Mouse (Mus musculus) forebrain, postnatal 0 days (tissue): ENCODE data around the gene Arhgap33. TPM values are rescaled to one million over a fixed set of nuclear protein-coding genes. Genes with fewer than 3 reads are reported as not detected.

Source experiments
- ATAC-seq: fragments of 200-750 bp; cut with Nextera tagmentation; 2 replicates; pipeline ENCODE4 v1.8.0; 2017; ENCODE audit warnings: mild to moderate bottlenecking, moderate library complexity
- DNase-seq: peaks from one replicate; pipeline ENCODE4 v3.0.0-alpha.2; 2015
- H3K27ac ChIP-seq: fragments of 300-500 bp; sonication (generic); 2 replicates; pipeline ENCODE4 v1.5.1; 2014; ENCODE audit warnings: low read depth, mild to moderate bottlenecking, antibody characterized with exemption, low read length, moderate library complexity, mixed read lengths
- H3K27me3 ChIP-seq: fragments of 300-500 bp; sonication (generic); 2 replicates; pipeline ENCODE4 v1.6.1; 2014; ENCODE audit warnings: mild to moderate bottlenecking, low read length, mixed read lengths; ENCODE audit not compliant: insufficient read depth
- H3K36me3 ChIP-seq: fragments of 300-500 bp; sonication (generic); 2 replicates; pipeline ENCODE4 v1.6.1; 2014; ENCODE audit warnings: mild to moderate bottlenecking, moderate library complexity; ENCODE audit not compliant: insufficient read depth
- H3K4me1 ChIP-seq: fragments of 300-500 bp; sonication (generic); 2 replicates; pipeline ENCODE4 v1.6.1; 2014; ENCODE audit warnings: antibody characterized with exemption; ENCODE audit not compliant: insufficient read depth
- H3K4me2 ChIP-seq: fragments of 300-500 bp; sonication (generic); 2 replicates; pipeline ENCODE4 v1.6.1; 2014; ENCODE audit warnings: low read depth, mild to moderate bottlenecking, moderate library complexity
- H3K4me3 ChIP-seq: fragments of 300-500 bp; sonication (generic); 2 replicates; pipeline ENCODE4 v1.5.1; 2014; ENCODE audit warnings: low read depth, low read length, mixed read lengths
- H3K9ac ChIP-seq: fragments of 300-500 bp; sonication (generic); 2 replicates; pipeline ENCODE4 v1.6.1; 2014; ENCODE audit warnings: mild to moderate bottlenecking
- H3K9me3 ChIP-seq: fragments of 300-500 bp; sonication (generic); 2 replicates; pipeline ENCODE4 v1.6.1; 2016; ENCODE audit warnings: low read length
- CTCF ChIP-seq: sonication (generic); IDR thresholded peaks from 2 replicates; pipeline ENCODE4 v1.5.1; 2016; ENCODE audit warnings: antibody characterized with exemption, control low read depth, low read depth
- WGBS: fragments of 180-500 bp; shearing (Covaris S2); extraction: QIAGEN DNeasy Blood & Tissue Kit; methylation state at CpG from one replicate; pipeline ENCODE4 v1.1.7; 2014; 5-methylcytosine and 5-hydroxymethylcytosine counted together
- polyA plus RNA-seq: library from polyadenylated mRNA; unstranded; fragments of >200 nt; fragmentation: Nextera tagmentation; extraction: Ambion mirVana; gene quantifications from 2 replicates; pipeline ENCODE4 v1.2.1, GENCODE M21; 2015
- total RNA-seq: library from RNA; depleted of rRNA; stranded (reverse); fragments of >200 nt; gene quantifications from 2 replicates; pipeline ENCODE4 v1.2.3, GENCODE M21; 2014; rRNA removed

Arhgap33 gene
- 52.4 and 58.5 TPM in 2 replicates for total RNA-seq
- 128 and 145 TPM in 2 replicates for polyA plus RNA-seq

DNA sequence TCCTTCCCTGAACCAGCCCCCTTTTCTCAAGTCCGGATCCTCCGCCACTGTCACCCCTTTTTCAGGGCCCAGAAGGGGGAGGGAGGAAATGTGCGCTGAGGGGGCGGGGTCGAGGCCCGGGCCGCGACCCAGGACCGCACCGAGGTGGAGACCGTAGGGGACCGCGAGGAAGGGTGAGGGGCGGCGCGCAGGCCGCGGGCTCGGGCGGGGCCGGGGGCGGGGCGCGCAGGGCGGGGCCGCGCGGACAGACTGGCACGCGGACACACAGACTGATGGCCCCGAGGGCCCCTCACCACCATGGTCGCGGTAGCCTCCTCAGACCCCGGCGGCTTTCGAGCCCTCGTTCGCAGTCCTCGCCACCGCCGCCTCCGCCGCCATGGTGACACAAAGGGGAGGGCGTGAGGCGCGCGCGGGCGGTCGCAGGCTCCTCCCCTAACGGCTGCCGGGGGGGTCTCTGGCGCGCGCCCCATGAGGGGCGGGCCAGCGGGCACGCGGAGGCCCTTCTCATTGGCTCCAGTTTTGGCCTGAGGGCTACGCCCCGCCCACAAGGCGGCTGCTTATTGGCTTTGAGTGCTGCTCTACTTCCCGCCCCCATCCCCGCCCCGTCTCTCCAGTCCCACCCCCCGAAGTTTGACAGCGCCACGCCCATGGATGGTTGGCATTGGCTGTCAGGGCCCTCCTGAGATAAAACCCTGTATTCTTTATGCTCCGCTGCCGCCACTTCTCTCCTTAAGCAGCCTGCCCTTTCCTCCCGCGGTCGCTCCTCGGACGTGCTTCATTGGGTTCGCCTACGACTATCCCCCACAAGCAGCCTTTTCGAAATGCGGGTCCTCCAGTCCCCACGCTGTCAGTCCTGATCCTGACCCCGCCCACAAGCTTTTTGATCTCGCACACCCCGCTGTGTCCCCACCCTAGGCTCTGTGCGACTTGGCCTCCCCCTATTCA lies at the start of gene Arhgap33:
TSS of gene Arhgap33 (minus strand) at position 428 of the 945 bp plus-strand sequence.
- H3K27me3 ChIP-seq = no peaks in the 10 kb centered on the region
- H3K9me3 ChIP-seq = no peaks in the 10 kb centered on the region
- peak within 1 kb of the TSS; percentile 88 for H3K4me3 ChIP-seq
- DNase-seq (peak; percentile 99), ATAC-seq (peak; percentile 90)
- peaks cover 20% of the 10 kb centered on the region for H3K4me1 ChIP-seq
- H3K9ac ChIP-seq = peak within 1 kb of the TSS; percentile 94
- peak within 1 kb of the TSS; percentile 83 for H3K4me2 ChIP-seq
- H3K36me3 ChIP-seq = peaks cover 38% of the 10 kb centered on the region
- no peak for TF ChIP-seq CTCF
- WGBS = 3% methylated on average over 43 of the region's 84 CpGs
- H3K27ac ChIP-seq = peak within 1 kb of the TSS; percentile 94

DNA sequence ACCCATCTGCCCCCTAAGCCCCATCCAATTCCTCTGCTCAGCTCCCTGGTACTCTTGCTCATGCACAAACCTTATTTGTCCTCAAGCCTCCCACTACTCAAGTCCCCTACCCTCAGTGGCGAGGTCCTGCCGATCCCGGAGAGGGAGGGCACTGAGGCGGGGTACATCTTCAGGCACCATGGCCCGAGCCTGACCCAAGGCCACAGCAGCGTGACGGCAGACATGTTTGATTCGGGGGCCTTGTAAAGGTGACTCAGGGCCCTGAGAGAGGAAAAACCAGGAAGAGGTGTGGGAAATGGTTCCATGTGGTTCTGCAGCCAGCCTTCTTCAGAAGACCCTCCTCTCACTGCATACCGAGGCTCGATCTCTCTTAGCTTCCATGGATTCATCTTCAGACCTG lies 49.5 kb upstream of the Arhgap33 start:
- Histone ChIP-seq H3K4me1 (peaks cover 8% of the 10 kb centered on the region), H3K4me3 (no peak overlapping the region), H3K9me3 (no peaks in the 10 kb centered on the region), H3K4me2 (no peak overlapping the region), H3K9ac (no peak overlapping the region), H3K36me3 (peaks cover 69% of the 10 kb centered on the region), H3K27me3 (no peaks in the 10 kb centered on the region), H3K27ac (no peak overlapping the region)
- 94% methylated on average over 10 of the region's 10 CpGs for WGBS
- ATAC-seq (no peak), DNase-seq (no peak)
- no peak for TF ChIP-seq CTCF

GRCm38 (mm10) chr7:30581547-30581946 lies 46.7 kb upstream of the Arhgap33 start:
- Histone ChIP-seq H3K9ac (no peak overlapping the region), H3K27ac (no peak overlapping the region), H3K4me3 (no peak overlapping the region), H3K9me3 (no peaks in the 10 kb centered on the region), H3K36me3 (peaks cover 95% of the 10 kb centered on the region), H3K4me2 (no peak overlapping the region), H3K4me1 (no peaks in the 10 kb centered on the region), H3K27me3 (no peaks in the 10 kb centered on the region)
- 95% methylated on average over 16 of the region's 16 CpGs for WGBS
- DNase-seq (no peak), ATAC-seq (no peak)
- TF ChIP-seq CTCF = no peak

- peaks cover 98% of the 10 kb centered on the region for H3K36me3 ChIP-seq
- TF ChIP-seq CTCF = no peak
- no peak overlapping the region for H3K4me3 ChIP-seq
- no peaks in the 10 kb centered on the region for H3K9me3 ChIP-seq
- no peak overlapping the region for H3K9ac ChIP-seq
- DNase-seq = no peak
- 94% methylated on average over 8 of the region's 8 CpGs for WGBS
- no peak for ATAC-seq
- no peak overlapping the region for H3K4me2 ChIP-seq
- H3K27ac ChIP-seq = no peak overlapping the region
- H3K27me3 ChIP-seq = no peaks in the 10 kb centered on the region
- no peaks in the 10 kb centered on the region for H3K4me1 ChIP-seq
Measured at GRCm38 (mm10) chr7:30579950-30580349, 45.1 kb upstream of the Arhgap33 start.

DNA sequence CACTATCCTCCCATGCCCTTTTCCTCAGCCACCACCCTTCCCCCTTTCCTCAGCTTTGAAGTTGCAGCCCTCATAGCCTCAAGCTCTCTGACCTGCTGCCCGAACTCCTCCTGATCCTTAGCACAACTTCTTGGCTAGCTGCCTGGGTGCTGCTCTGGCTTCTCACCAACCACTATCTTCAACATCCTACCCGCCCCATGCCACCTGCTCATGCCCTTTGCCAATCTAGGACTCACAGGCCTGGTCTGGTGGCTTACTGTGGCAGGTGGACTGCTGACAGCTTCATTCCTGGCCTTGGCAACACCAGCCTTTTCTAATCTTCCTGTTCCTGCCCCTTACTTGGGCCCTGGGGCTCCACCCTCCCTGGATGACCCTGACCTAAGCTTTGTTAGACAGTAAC lies 38.1 kb upstream of the Arhgap33 start:
- no peaks in the 10 kb centered on the region for H3K27me3 ChIP-seq
- 66% methylated on average over 2 of the region's 2 CpGs for WGBS
- no peak for ATAC-seq
- H3K4me2 ChIP-seq = no peak overlapping the region
- H3K36me3 ChIP-seq = peaks cover 98% of the 10 kb centered on the region
- DNase-seq = no peak
- H3K9ac ChIP-seq = no peak overlapping the region
- TF ChIP-seq CTCF = no peak
- H3K9me3 ChIP-seq = no peaks in the 10 kb centered on the region
- no peak overlapping the region for H3K4me3 ChIP-seq
- H3K27ac ChIP-seq = no peak overlapping the region
- no peaks in the 10 kb centered on the region for H3K4me1 ChIP-seq

- Histone ChIP-seq H3K27me3 (no peaks in the 10 kb centered on the region), H3K27ac (no peak overlapping the region), H3K36me3 (peaks cover 96% of the 10 kb centered on the region), H3K9me3 (no peaks in the 10 kb centered on the region), H3K4me3 (no peak overlapping the region), H3K4me1 (no peaks in the 10 kb centered on the region), H3K9ac (no peak overlapping the region), H3K4me2 (no peak overlapping the region)
- ATAC-seq (no peak), DNase-seq (no peak)
- WGBS = 82% methylated on average over 5 of the region's 5 CpGs
- no peak for TF ChIP-seq CTCF
Measured at GRCm38 (mm10) chr7:30572389-30572788, 37.5 kb upstream of the Arhgap33 start.

GRCm38 (mm10) chr7:30567555-30567954 lies 32.7 kb upstream of the Arhgap33 start:
- Histone ChIP-seq H3K4me1 (no peaks in the 10 kb centered on the region), H3K27ac (no peak overlapping the region), H3K4me2 (no peak overlapping the region), H3K36me3 (peaks cover 65% of the 10 kb centered on the region), H3K27me3 (no peaks in the 10 kb centered on the region), H3K9ac (no peak overlapping the region), H3K9me3 (no peaks in the 10 kb centered on the region), H3K4me3 (no peak overlapping the region)
- no peak for DNase-seq
- TF ChIP-seq CTCF = no peak
- no peak for ATAC-seq
- 89% methylated on average over 11 of the region's 11 CpGs for WGBS
